Mouse (Mus musculus) adrenal gland, postnatal 4 days (tissue): ENCODE data around the gene Ankrd13a. TPM values are rescaled to one million over a fixed set of nuclear protein-coding genes. Genes with fewer than 3 reads are reported as not detected.

Experiments
- DNase-seq, 2 experiments: peaks; one replicate each; pipeline ENCODE4 v3.0.0; 2021 to 2022; ENCODE audit warnings: low spot score in 2 of 2, mixed read lengths in 2 of 2
- total RNA-seq, 2 experiments: library from RNA; stranded (reverse); gene quantifications; 2 replicates each; pipeline ENCODE4 v1.2.3; 2021

Gene Ankrd13a
- total RNA-seq, 2 experiments from 2014 or later, result 105 to 111 TPM

DNA sequence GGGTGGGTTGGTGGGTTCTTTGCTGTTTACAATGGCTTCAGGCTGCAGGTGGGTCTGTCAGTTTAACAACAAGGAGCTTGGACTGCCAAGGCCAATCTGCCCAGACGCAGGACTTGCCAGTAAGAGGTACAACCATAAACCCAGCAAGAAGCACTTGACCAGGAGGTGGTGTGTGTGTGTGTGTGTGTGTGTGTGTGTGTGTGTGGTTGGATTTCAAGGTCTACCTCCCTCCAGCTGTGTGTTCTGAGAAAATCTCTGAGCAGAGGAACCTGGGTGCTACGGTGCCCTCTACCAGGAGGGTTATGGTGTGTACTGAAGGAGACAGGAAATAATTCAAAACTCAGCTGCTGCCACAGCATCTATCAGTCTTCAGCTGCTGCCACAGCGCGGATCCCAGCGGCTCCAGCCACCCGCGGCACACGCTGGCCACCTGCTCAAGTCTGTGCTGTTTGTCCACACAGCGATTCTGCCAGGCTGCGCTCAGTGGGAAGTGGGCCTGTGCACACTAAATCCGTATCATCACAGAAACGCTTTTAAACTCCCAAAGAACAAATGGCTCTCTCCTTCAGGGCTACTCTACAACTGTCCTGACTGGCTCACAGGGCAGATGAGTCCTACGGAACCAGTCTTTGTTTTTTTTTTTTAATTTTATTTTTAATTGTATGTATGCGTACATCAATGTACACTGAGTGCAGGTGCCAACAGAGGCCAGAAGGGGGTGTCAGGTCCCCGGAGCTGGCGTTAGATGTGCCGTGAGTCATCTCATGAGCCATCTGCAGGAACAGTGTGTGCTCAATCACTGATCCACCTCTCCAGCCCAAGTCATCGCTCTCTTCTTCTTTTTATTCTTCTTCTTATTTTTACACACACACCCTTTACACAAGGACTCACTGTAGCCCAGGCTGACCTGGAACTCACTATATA is 9.4 kb upstream of the Ankrd13a start:
- DNase-seq, result no peak

DNA sequence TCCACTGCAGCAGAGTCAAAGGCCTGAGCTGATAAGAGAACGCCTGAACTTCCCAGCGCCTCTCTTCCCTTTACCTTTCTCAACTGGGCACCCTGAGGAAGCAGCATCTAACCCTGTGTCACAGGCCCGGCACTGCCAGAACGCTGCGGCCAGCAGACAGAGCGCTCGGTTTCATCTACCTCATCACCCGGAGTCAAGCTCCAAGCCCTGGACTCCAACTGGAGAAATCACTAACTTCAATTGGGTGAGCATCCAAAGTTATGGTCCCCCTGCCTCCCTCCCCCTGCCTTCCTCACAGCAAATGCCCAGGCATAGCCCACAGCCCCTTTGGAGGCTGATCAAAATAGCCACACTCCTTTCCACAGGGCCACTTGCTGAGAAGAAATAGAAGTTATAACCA is 7.8 kb upstream of the Ankrd13a start:
- DNase-seq, result no peak

DNA sequence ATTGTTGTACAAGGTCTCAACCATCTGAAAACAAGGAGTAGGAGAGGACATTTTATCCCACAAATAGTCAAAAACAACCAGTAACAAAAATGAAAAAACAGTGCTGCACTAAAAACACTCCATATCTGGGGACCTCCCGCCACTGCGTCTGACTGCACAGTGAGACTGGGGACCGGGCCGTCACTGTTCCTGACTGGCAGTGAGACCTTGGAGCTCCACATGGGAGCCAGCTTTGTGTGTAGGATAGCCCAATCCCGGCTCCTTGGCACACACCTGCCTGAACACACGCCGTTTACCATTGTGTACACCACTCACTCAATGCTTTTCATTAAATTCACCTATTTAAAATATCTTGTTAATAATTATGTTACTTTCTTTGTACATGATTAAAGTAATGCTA is 7.3 kb upstream of the Ankrd13a start:
- DNase-seq, result no peak

DNA sequence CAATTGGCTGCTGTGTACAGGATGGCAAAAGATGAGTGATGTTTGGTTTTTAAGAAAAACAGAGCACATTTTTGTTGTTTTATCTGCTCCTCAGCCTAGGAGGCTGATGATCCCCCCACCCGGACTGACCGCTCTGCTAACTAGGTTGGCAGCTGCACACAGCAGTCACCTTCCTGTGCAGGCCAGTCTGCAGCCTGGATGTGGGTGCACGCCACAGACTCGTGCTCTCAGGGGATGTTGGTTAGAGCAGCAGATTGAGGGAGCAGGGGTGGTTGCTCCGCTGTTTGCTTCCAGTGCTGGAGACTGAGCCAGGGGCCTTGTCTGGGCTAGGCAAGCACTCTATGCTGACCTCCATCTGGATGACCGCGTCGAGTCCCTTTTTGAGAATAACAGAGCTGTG is 4.7 kb upstream of the Ankrd13a start:
- DNase-seq, result no peak

DNA sequence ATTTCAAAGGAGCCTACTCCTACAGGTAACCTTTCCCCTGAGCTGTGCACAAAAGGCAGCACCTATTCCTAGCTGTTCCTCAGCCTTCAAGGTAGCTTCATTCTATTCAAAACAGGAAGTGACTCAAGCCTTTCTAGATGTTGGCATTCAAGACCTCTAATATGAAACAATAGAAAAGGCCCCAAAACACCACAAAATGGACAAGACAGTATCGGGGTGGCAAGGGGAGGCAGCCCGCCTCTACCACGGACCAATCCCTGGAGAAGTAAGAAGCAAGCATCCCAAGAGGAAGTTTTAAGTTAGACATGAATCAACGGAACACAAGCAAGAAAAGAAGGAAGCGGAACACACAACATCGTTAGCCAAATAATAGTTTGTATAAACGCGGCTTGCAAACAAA is 2.7 kb upstream of the Ankrd13a start:
- no peak for DNase-seq

DNA sequence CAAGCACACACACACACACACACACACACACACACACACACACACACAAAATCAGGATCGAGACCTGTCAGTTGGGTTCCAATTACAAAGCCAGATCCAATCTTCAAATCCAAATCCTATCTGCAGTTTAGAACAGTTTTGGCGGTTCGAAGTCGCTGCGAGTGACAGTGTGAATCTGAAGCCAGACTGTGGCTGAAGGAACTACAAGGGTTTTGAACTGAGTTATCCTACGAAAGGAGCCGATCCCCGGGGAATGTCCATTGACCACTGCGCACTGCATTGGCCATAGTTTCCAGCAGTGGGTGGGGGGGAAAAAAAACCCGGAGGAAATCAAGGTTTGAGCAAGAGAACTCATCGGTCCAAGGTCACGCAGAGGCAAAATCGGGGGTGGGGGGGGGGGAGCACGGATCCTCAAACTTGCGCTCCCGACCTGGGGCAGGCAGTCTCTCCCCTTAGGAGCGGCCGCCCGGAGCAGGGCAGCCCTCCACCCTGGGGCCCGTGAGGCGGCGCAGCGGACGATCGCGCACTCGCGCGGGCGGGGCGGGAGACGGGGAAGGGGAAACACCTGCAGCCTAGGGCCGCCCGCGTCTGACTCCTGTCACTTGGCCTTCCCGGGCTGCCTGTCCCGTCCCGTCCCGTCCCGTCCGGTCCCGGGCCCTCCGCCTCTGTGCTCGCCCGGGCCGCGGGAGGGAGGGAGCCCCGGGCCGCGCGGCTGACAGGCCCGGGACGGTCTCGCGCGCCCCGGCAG is 1.8 kb upstream of the Ankrd13a start:
- peak in 1 of 2 experiments; percentile 53 for DNase-seq

DNA sequence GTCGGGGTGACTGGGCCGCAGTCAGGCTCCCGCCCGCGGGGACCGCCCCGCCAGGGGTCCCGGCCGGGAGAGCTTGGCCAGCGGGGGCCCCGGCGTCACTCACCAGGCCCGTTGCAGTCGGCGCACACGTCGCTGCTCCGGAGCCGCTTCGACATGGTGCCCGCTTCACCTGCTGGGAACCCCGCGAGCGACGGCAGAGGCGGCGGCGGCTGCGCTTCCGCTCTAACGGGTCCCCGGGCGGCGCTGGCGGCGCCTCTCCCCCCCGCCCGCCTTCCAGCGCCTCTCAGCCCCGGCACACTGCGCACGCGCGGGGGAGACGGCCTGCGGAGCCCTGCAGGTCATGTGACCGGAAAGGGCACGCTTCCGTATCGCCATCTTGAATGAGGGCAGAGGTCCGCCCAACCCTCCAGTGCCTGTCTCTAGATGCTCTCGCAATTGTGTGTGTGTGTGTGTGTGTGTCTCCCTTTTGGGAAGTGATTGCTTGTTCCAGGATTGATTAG is 1.2 kb upstream of the Ankrd13a start:
- DNase-seq, result peak; percentile 92 to 96

DNA sequence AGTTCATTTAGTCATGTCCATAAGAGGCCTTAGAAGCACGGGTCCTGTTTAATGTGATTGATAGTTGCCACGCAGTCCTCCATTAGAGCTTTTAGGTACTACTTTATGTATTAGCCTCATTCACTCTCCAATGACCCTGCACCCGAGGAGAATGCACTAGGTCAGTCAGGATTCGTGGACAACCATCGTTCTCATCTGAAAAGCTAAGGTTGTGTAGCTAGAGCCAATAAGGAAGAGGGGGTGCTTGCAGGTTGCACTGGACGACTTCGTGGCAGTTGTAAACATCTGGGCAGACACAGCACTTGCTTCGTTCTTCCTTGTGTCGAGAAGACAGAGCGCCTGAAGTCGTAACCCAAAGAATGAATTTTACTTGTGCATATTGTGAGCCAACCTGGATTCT is 697 bp upstream of the Ankrd13a start:
- no peak for DNase-seq

DNA sequence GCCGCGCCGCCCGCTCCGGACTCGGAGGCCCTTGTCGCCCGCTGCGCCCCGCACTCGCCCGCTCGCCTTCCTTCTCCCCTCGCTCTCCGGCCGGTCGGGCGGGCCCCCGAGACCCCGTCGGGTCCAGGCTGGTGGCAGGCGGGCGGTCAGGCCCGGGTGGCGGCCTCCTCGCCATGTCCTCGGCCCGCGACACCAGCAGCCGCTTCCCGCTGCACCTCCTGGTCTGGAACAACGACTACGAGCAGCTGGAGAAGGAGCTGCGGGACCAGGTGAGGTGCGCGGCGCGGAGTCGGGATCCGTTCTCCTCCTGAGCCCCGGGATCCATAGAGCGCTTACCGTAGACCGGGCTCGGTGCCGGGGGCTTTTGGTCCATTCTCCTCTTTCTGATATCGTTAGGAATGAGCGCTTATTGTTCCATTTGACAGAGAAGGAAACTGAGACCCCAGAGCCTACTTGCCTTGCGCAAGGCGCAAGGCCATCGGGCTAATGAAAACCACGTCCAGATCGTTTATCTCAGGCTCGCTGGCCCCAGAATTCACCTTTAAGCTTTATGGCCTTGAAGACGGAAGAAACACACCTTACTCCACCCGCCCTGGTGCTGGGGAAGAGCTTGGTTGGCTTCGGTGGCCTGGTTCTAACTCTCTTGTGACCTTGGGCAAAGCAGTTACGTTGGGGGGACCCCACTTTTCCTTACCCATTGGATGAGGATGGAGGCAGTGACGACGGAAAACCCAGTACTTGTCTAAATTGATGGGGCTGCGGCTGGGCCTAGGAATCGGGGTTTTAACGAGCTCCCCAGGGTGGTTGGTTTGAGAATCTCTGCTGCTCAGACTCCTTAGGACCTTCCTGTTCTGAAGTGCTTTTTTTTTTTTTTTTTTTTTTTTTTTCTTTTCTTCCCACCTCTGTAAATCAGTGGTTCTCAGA is 841 bp downstream of the Ankrd13a start, which contains the start of gene Git2:
Gene Git2, minus strand, starts transcription at position 462 of the 924 bp plus-strand sequence.
- DNase-seq, result no peak

DNA sequence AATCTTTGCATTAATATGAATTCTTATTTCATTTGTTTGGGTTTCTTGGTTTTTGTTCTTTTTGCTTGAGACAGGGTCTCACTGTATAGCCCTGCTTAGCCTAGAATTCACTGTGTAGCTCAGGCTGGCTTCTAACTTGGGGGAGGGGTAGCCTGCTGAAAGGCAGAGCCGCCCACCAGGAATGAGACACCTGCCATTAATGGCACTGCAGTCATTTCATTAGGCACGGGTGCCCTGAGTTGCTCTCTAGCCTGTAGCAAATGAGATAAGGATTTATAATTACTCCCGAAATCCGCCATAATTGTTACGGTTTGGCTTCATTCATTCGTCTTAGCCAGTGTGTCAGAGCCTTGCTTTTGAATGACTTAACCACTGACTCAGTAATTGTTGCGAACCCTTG is 1.7 kb downstream of the Ankrd13a start:
- DNase-seq, result no peak

DNA sequence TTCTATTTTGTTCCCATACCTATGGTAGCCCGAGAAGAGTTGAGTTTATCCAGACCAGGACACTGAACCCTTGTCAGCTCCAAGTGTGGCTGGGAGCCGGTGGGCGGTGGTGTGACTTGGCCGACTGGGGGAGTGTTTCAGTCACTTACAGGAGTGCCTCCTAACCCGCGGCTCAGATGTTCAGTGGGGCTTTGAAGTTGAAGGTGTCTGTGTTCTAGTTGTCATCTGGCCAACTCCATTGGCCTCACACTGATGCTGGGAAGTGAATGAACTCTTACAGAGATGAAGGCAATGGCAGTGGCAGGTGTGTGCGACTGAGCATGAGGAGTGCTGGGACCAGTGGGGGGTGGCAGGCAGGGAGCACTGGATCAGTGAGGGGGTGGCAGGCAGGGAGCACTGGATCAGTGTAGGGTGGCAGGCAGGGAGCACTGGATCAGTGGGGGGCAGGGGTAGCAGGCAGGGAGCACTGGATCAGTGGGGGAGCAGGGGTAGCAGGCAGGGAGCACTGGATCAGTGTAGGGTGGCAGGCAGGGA is 5.5 kb downstream of the Ankrd13a start:
- no peak for DNase-seq

DNA sequence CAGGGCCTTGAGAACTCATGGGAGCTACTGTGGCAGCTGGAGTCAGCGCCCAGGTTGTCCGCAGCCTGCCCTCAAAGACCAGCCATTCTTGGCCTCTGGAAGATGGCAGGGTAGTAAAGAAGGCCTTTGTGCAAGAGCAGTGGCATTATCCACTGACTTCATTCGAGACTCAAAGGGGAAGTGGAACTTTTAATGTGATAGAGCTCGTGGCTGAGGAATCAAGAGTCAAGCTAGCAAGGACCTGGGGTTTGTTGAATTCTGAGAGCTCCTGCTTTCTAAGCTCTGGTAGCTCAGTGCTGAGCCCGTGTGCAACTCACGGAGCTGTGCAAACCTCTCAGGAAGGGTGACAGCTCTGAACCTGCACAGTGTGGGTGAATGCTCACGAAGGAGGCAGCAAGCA is 6.4 kb downstream of the Ankrd13a start:
- DNase-seq, result no peak

DNA sequence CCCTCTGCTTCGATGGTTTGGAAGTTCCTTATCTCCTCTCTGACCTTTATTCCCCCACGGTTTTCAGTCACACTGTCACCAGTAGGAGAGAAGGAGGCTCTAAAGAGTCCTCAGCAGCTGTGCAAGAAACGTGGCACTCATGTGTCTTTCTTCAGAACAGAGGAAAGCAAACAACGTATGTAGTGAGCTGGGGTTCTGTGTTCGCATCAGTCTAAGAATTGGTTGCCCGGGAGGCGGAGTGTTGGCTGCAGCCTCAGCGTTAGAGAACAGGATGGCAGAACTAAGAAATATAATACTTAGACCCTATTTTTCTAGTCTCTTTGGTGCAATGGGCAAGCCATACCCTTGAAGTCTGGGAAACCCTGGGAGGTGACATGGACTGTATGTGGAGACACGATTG is 8.5 kb downstream of the Ankrd13a start:
- no peak for DNase-seq

DNA sequence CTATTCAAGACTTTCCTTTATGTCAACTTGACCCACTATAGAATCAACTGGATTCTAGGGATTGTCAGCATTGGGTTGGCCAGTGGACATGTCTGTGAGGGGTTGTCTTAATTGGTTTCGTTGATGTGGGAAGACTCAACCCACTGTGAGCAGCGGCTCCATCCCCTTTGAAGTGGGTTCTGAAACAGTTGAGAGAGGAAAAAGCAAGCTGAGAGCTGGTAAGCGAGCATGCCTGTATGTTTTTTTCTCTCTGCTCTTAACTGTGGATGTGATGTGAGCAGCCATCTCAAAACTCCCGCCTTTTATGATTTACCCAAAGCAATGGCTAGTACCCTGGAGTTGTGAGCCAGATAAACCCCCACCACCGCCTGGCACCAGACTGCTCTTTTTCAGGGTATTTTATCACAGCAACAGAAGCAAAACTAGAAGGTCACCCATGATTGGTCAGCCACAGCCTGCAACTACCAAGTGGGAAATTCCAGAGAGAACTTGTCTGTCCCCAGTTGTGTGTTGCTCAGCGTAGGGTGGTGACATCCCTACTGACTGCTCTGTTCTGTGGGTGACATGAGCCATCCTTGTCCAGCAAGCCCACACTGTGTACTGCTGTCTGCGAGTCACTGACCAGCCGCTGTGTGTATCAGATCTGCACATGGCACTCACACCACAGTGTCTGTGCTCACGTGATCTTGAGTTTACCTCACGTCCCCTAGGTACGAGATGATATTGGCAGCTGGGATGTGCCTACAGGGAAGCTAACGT is 9.1 kb downstream of the Ankrd13a start:
- DNase-seq, result no peak

DNA sequence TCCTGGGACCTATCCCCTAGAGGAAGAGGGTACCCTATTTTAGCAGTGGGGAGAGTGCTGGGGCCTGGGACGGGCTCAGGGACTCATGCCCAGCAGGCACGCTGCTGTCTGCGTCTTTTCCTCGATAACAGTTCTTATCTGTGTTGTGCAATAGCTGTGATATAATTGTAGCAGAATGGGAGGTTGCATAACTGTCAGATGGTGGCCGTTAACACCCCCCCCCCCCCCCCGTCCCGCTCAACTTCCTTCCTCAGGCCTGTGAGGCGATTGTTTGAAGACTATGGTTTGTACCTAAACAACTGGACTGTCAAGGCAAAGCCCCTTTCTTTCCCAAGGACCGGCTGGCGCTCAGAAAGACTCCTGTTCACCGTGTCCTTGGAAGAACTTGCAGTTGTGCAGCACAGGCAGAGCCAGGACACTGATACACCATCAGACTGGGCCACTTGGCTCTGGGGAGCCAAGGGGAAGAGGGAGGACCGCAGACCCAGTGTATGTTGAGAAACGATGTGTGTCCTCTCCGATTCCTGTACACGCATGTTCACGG is 10.2 kb downstream of the Ankrd13a start:
- DNase-seq, result peak in 1 of 2 experiments; percentile 24

DNA sequence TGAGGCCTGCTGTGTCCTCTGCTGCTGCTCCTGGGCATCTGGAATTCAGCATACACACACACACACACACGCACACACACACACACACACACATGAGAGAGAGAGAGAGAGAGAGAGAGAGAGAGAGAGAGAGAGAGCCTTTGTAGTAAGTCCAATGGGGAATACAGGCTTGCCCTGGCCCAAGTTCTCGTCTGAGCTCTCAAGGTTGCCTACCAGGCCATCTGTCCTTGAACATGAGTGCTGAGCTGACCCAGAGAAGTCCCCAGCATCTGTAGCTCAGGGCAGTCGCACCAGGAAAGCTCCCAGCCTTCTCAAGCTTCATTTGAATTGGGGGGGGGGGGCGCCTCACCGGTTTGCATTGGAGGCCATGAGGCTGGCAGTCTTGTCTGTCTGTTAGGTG is 10.7 kb downstream of the Ankrd13a start:
- no peak for DNase-seq

DNA sequence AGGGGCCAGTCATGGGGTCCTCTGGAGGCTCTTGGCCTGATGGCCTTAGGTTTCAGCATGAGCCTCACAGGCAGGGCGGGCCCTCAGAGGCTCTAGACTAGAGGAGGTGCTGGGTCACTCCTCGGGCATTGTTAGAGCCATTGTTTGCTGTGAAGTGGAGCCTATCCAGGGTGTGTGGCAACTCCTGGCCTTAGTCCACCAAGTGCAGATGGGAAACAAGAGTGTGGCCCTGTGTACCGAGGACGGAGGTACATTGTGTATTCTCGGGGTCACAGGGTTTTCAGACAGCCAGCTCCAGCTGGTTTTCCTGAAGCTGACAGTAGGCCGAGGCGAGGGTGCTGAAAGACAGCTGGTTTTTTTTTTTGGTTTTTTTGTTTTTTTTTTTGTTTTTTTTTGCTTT is 18.8 kb downstream of the Ankrd13a start:
- no peak for DNase-seq

DNA sequence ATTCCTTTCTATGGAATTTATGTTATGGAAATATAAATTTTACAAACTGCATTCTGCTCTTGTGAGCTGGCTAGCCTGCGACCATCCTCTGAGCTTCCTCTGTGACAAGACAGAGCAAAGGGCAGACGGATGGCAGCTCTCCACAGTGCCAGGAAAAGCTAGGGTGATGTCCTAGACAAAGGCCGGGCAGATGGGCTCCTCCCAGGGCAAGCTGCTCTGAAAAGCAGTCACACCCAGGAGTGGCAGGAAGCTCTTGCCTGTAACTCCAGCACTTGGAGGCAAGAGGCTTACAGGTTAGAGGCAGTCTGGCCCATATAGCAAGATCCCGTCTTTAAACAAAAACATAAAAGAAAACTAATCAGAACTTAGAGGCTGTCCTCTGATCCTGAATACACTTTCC is 20.1 kb downstream of the Ankrd13a start:
- no peak for DNase-seq

DNA sequence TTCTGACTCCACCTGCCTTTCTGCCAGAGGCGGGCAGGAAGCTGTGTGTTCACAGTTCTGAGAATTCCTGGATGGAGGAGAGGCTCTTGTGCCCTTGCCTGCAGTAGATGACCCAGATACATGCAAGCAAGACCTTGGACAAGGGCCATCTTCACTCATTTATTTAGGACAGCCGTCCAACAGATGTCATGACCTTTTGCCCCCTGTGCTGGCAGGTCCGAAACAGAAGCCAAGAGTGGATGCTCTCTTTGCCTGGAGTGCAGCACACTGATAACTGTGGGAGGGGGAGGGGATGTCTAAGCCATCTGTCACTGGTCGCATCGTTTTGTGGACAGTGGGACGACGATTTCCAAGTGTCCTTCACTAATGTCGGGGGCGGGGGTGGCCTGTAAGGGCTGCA is 20.8 kb downstream of the Ankrd13a start:
- DNase-seq, result no peak

DNA sequence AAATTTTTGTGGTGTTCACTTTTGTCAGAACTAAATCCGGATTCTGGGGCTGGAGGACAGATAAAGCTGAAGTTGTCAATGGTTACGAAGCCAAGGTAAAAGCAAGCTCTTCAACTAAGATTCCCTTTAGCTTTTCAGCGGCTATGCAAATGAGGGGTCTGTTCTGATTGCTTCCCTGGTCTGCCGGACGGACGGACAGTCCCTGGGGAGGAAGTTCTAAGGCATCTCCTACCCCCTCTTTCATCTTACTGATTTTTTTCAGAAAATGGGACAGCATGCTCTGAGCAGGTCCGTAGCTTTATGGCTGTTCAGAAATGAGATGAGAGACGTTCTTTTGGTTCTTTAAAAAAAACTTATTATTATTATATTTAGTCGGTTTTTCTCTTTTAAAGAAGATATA is 21.2 kb downstream of the Ankrd13a start:
- DNase-seq, result no peak
